Mouse (Mus musculus) heart, adult 2 months (tissue): ENCODE measurements around the gene Hcrtr1. TPM values are rescaled to one million over a fixed set of nuclear protein-coding genes. Genes with fewer than 3 reads are reported as not detected.

Experiments used
- DNase-seq, 2 experiments: peaks; one replicate each; pipeline ENCODE4 v3.0.0; 2021
- H3K27ac ChIP-seq: fragments of 200-600 bp; 2 replicates; pipeline ENCODE4 v1.8.1; 2022
- H3K27me3 ChIP-seq: fragments of 200-500 bp; 2 replicates; pipeline ENCODE4 v1.6.1; 2012; ENCODE audit warnings: mild to moderate bottlenecking, low read length, inconsistent platforms, mixed read lengths; ENCODE audit not compliant: control insufficient read depth, insufficient read depth
- H3K36me3 ChIP-seq: fragments of 200-500 bp; 2 replicates; pipeline ENCODE4 v1.6.1; 2012; ENCODE audit warnings: low read length, inconsistent platforms; ENCODE audit not compliant: control insufficient read depth, insufficient read depth
- H3K4me1 ChIP-seq: fragments of 200-500 bp; 2 replicates; pipeline ENCODE4 v1.6.1; 2011; ENCODE audit warnings: low read length; ENCODE audit not compliant: control insufficient read depth, insufficient read depth
- H3K4me3 ChIP-seq: fragments of 200-600 bp; 2 replicates; pipeline ENCODE4 v1.8.1; 2022
- H3K79me2 ChIP-seq: fragments of 200-500 bp; replicated peaks from 2 replicates; pipeline ENCODE4 v1.6.1; 2012; ENCODE audit warnings: mild to moderate bottlenecking, inconsistent platforms, low read length, moderate library complexity, mixed read lengths; ENCODE audit not compliant: control insufficient read depth, insufficient read depth
- H3K9ac ChIP-seq: fragments of 200-500 bp; 2 replicates; pipeline ENCODE4 v1.6.1; 2012; ENCODE audit warnings: low read depth, mild to moderate bottlenecking, control low read depth, inconsistent platforms, low read length, mixed read lengths
- CTCF ChIP-seq: fragments of 200-600 bp; IDR thresholded peaks from 2 replicates; pipeline ENCODE4 v1.8.1; 2022; ENCODE audit warnings: antibody characterized with exemption, mild to moderate bottlenecking, moderate library complexity
- EP300 ChIP-seq: fragments of 200-500 bp; IDR thresholded peaks from 2 replicates; pipeline ENCODE4 v1.6.1; 2011; ENCODE audit warnings: low read depth, low read length, control low read depth; ENCODE audit not compliant: insufficient read depth
- POLR2A ChIP-seq: fragments of 200-500 bp; IDR thresholded peaks from 2 replicates; pipeline ENCODE4 v1.6.1; 2011; ENCODE audit warnings: mild to moderate bottlenecking, low read depth, low read length, control low read depth; ENCODE audit not compliant: insufficient read depth
- WGBS: fragments of 180-500 bp; shearing (Covaris S2); methylation state at CpG from one replicate; pipeline ENCODE4 v1.1.7; 2018; 5-methylcytosine and 5-hydroxymethylcytosine counted together
- intact Hi-C: fragments of 180-260 bp; cut with DNase I; formaldehyde crosslinking; loops from one replicate; pipeline ENCODE4 v1.15.1; 2025
- polyA plus RNA-seq: library from polyadenylated mRNA; depleted of rRNA; stranded (reverse); fragments of >200 nt; gene quantifications from 2 replicates; pipeline ENCODE4 v1.2.3, GENCODE M21; 2012
- total RNA-seq, 2 experiments: library from RNA; stranded (reverse); gene quantifications; 2 replicates each; pipeline ENCODE4 v1.2.3; 2021

The Hcrtr1 gene
- total and polyA plus RNA-seq, 3 experiments = 0.27 TPM; not detected in 2

GRCm38 (mm10) chr4:130103632-130104031 lies 35.5 kb downstream of the Hcrtr1 start:
- Histone ChIP-seq H3K9ac (no peak overlapping the region), H3K4me1 (peaks cover 4% of the 10 kb centered on the region), H3K27ac (no peak overlapping the region), H3K79me2 (no peaks in the 10 kb centered on the region), H3K36me3 (peaks cover 2% of the 10 kb centered on the region; the same call in 1 of the 2 replicates), H3K27me3 (no peaks in the 10 kb centered on the region), H3K4me3 (no peak overlapping the region)
- intact Hi-C loops = no loop called here
- TF ChIP-seq CTCF (peak; percentile 37), POLR2A (no peak)
- no peak for DNase-seq
- WGBS = 76% methylated on average over 12 of the region's 12 CpGs

GRCm38 (mm10) chr4:130102111-130102651 lies 37.0 kb downstream of the Hcrtr1 start, which contains the start of gene Pef1:
TSS of gene Pef1 (plus strand) at chr4:130102558.
- DNase-seq = no peak
- intact Hi-C loops = no loop called here
- WGBS = 21% methylated on average over 6 of the region's 6 CpGs
- Histone ChIP-seq H3K4me1 (peaks cover 1% of the 10 kb centered on the region; the same call in 1 of the 2 replicates), H3K36me3 (no peaks in the 10 kb centered on the region), H3K9ac (no peak within 1 kb of the TSS), H3K4me3 (no peak within 1 kb of the TSS), H3K27me3 (no peaks in the 10 kb centered on the region), H3K79me2 (no peaks in the 10 kb centered on the region), H3K27ac (no peak within 1 kb of the TSS)
- no peak for TF ChIP-seq POLR2A
- no peak for TF ChIP-seq CTCF
- TF ChIP-seq EP300 = no peak

- DNase-seq = no peak
Measured at GRCm38 (mm10) chr4:130101183-130101582, 38.0 kb downstream of the Hcrtr1 start.

GRCm38 (mm10) chr4:130095137-130095536 lies 44.0 kb downstream of the Hcrtr1 start:
- Histone ChIP-seq H3K4me1 (no peaks in the 10 kb centered on the region), H3K27me3 (no peaks in the 10 kb centered on the region), H3K36me3 (no peaks in the 10 kb centered on the region), H3K9ac (no peak overlapping the region), H3K27ac (no peak overlapping the region), H3K4me3 (no peak overlapping the region), H3K79me2 (no peaks in the 10 kb centered on the region)
- WGBS = 65% methylated on average over 3 of the region's 3 CpGs
- intact Hi-C loops = no loop called here
- DNase-seq = no peak
- TF ChIP-seq CTCF (no peak), POLR2A (no peak), EP300 (no peak)

More at GRCm38 (mm10) chr4:130101183-130101582, 38.0 kb downstream of the Hcrtr1 start:
- H3K4me3 ChIP-seq = no peak overlapping the region
- H3K4me1 ChIP-seq = no peaks in the 10 kb centered on the region
- TF ChIP-seq POLR2A (no peak), EP300 (no peak), CTCF (no peak)
- H3K27me3 ChIP-seq = no peaks in the 10 kb centered on the region
- no peaks in the 10 kb centered on the region for H3K79me2 ChIP-seq
- no peaks in the 10 kb centered on the region for H3K36me3 ChIP-seq
- H3K27ac ChIP-seq = no peak overlapping the region
- no peak overlapping the region for H3K9ac ChIP-seq
- intact Hi-C loops = no loop called here
- WGBS = 30% methylated on average over 8 of the region's 8 CpGs

- Histone ChIP-seq H3K4me1 (no peaks in the 10 kb centered on the region), H3K27ac (no peak overlapping the region), H3K36me3 (no peaks in the 10 kb centered on the region), H3K79me2 (no peaks in the 10 kb centered on the region), H3K4me3 (no peak overlapping the region), H3K9ac (no peak overlapping the region), H3K27me3 (no peaks in the 10 kb centered on the region)
- WGBS = 12% methylated on average over 7 of the region's 7 CpGs
- TF ChIP-seq POLR2A = no peak
- TF ChIP-seq EP300 = peak; percentile 98
- intact Hi-C loops = loop anchor here (1.0 to 10.0 kb wide), 4 partner anchors 51 to 385 kb away; no protein-coding TSS in a partner anchor
- peak; percentile 85 to 96 for DNase-seq
Measured at GRCm38 (mm10) chr4:130087293-130087692, 51.9 kb downstream of the Hcrtr1 start.

- no peaks in the 10 kb centered on the region for H3K36me3 ChIP-seq
- TF ChIP-seq EP300 (no peak), POLR2A (no peak), CTCF (no peak)
- 76% methylated on average over 12 of the region's 12 CpGs for WGBS
- no peaks in the 10 kb centered on the region for H3K79me2 ChIP-seq
- intact Hi-C loops = loop anchor here (5.0 to 10.0 kb wide), 2 partner anchors 301 to 383 kb away; no protein-coding TSS in a partner anchor
- H3K4me1 ChIP-seq = no peaks in the 10 kb centered on the region
- no peak for DNase-seq
- no peak overlapping the region for H3K9ac ChIP-seq
- no peak overlapping the region for H3K4me3 ChIP-seq
- no peak overlapping the region for H3K27ac ChIP-seq
- no peaks in the 10 kb centered on the region for H3K27me3 ChIP-seq
Measured at GRCm38 (mm10) chr4:130085246-130085820, 53.8 kb downstream of the Hcrtr1 start.
